Mouse (Mus musculus): ENCODE measurements around the gene Gif. TPM values are rescaled to one million over a fixed set of nuclear protein-coding genes. Genes with fewer than 3 reads are reported as not detected.

Gene Gif
- polyA plus RNA-seq, 2 experiments: 0.03 to 0.13 TPM

- DNase-seq (ENCODE audit: low read depth in 3 of 3, low spot score in 3 of 3) (no peak), ATAC-seq (ENCODE audit: insufficient read depth) (no peak)
- no peaks in the 10 kb centered on the region for H3K9me3 ChIP-seq (ENCODE audit: control insufficient read depth, low read length)
- peaks cover 0 to 4% of the 10 kb centered on the region in 2 experiments; a peak in 1 of 4 replicates for H3K4me1 ChIP-seq (replicated peaks; ENCODE audit: control insufficient read depth in 2 of 2, insufficient read depth in 2 of 2, low read length in 1 of 2)
- no peaks in the 10 kb centered on the region for H3K36me3 ChIP-seq (replicated peaks; ENCODE audit: control insufficient read depth, insufficient read depth, low read depth)
- H3K27ac ChIP-seq: no peak overlapping the region
- 7% methylated on average over 2 of the region's 2 CpGs for WGBS (ENCODE audit: insufficient replicate concordance)
- no peak overlapping the region for H3K4me2 ChIP-seq (ENCODE audit: low read depth)
- no peak overlapping the region for H3K9ac ChIP-seq (replicated peaks)
- H3K27me3 ChIP-seq (ENCODE audit: control insufficient read depth, insufficient read depth, low read length): no peaks in the 10 kb centered on the region
- H3K4me3 ChIP-seq (ENCODE audit: insufficient read depth in 1 of 2, low read depth in 2 of 2, low read length in 2 of 2): no peak overlapping the region
- TF ChIP-seq CTCF (IDR thresholded peaks at IDR 0.05; ENCODE audit: low read depth): no peak
- TF ChIP-seq EP300 (IDR thresholded peaks at IDR 0.05; ENCODE audit: low read depth): no peak
These were observed 59.9 kb downstream of the Gif start for GRCm38 (mm10) chr19:11807251-11807650.

DNA sequence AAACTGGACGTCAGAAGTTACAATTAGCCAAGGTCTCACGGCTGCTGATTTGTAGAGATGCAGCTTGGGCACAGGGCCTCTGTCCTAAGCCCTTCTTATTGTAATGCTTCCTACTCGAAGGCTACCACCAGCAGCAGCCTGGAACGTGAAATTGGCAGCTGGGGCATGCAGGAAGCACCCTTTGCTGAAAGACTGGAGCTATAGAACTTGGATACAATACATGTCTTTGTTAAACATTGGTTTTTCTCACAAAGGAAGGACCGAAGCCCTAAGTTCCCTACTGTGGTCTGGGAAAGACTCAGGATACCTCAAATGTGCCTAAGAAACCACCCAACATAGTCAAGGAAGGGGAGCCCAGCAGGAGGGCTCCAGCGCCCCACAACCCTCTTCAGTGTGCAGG is 60.5 kb downstream of the Gif start:
- Histone ChIP-seq H3K4me3 (ENCODE audit: insufficient read depth in 1 of 2, low read depth in 2 of 2, low read length in 2 of 2) (no peak overlapping the region), H3K9me3 (ENCODE audit: control insufficient read depth, low read length) (no peaks in the 10 kb centered on the region), H3K4me2 (ENCODE audit: low read depth) (no peak overlapping the region), H3K27ac (no peak overlapping the region), H3K4me1 (replicated peaks; ENCODE audit: control insufficient read depth in 2 of 2, insufficient read depth in 2 of 2, low read length in 1 of 2) (peaks cover 0 to 4% of the 10 kb centered on the region in 2 experiments; a peak in 1 of 4 replicates), H3K36me3 (replicated peaks; ENCODE audit: control insufficient read depth, insufficient read depth, low read depth) (no peaks in the 10 kb centered on the region), H3K27me3 (ENCODE audit: control insufficient read depth, insufficient read depth, low read length) (no peaks in the 10 kb centered on the region), H3K9ac (replicated peaks) (no peak overlapping the region)
- no peak for DNase-seq (ENCODE audit: low read depth in 3 of 3, low spot score in 3 of 3)
- 27% methylated on average over 6 of the region's 6 CpGs for WGBS (ENCODE audit: insufficient replicate concordance)
- no peak for ATAC-seq (ENCODE audit: insufficient read depth)
- TF ChIP-seq CTCF (IDR thresholded peaks at IDR 0.05; ENCODE audit: low read depth): no peak
- no peak for TF ChIP-seq EP300 (IDR thresholded peaks at IDR 0.05; ENCODE audit: low read depth)

GRCm38 (mm10) chr19:11808452-11808851 is 61.1 kb downstream of the Gif start:
- no peak overlapping the region for H3K9ac ChIP-seq (replicated peaks)
- H3K4me3 ChIP-seq (ENCODE audit: insufficient read depth in 1 of 2, low read depth in 2 of 2, low read length in 2 of 2): no peak overlapping the region
- H3K4me1 ChIP-seq (replicated peaks; ENCODE audit: control insufficient read depth in 2 of 2, insufficient read depth in 2 of 2, low read length in 1 of 2): peaks cover 0 to 4% of the 10 kb centered on the region in 2 experiments; a peak in 1 of 4 replicates
- no peak for DNase-seq (ENCODE audit: low read depth in 3 of 3, low spot score in 3 of 3)
- no peaks in the 10 kb centered on the region for H3K27me3 ChIP-seq (ENCODE audit: control insufficient read depth, insufficient read depth, low read length)
- H3K36me3 ChIP-seq (replicated peaks; ENCODE audit: control insufficient read depth, insufficient read depth, low read depth): no peaks in the 10 kb centered on the region
- TF ChIP-seq CTCF (IDR thresholded peaks at IDR 0.05; ENCODE audit: low read depth): no peak
- no peak for TF ChIP-seq EP300 (IDR thresholded peaks at IDR 0.05; ENCODE audit: low read depth)
- H3K9me3 ChIP-seq (ENCODE audit: control insufficient read depth, low read length): no peaks in the 10 kb centered on the region
- H3K27ac ChIP-seq: no peak overlapping the region
- no peak for ATAC-seq (ENCODE audit: insufficient read depth)
- H3K4me2 ChIP-seq (ENCODE audit: low read depth): no peak overlapping the region
- 26% methylated on average over 2 of the region's 2 CpGs for WGBS (ENCODE audit: insufficient replicate concordance)

- WGBS (ENCODE audit: insufficient replicate concordance): 25% methylated on average over 5 of the region's 5 CpGs
- Histone ChIP-seq H3K27ac (no peak overlapping the region), H3K4me3 (ENCODE audit: insufficient read depth in 1 of 2, low read depth in 2 of 2, low read length in 2 of 2) (no peak overlapping the region), H3K4me2 (ENCODE audit: low read depth) (no peak overlapping the region), H3K9ac (replicated peaks) (no peak overlapping the region), H3K9me3 (ENCODE audit: control insufficient read depth, low read length) (no peaks in the 10 kb centered on the region), H3K36me3 (replicated peaks; ENCODE audit: control insufficient read depth, insufficient read depth, low read depth) (no peaks in the 10 kb centered on the region), H3K4me1 (replicated peaks; ENCODE audit: control insufficient read depth in 2 of 2, insufficient read depth in 2 of 2, low read length in 1 of 2) (peaks cover 0 to 4% of the 10 kb centered on the region in 2 experiments; a peak in 1 of 4 replicates), H3K27me3 (ENCODE audit: control insufficient read depth, insufficient read depth, low read length) (no peaks in the 10 kb centered on the region)
- ATAC-seq (ENCODE audit: insufficient read depth) (no peak), DNase-seq (ENCODE audit: low read depth in 3 of 3, low spot score in 3 of 3) (no peak)
- TF ChIP-seq EP300 (IDR thresholded peaks at IDR 0.05; ENCODE audit: low read depth): no peak
- no peak for TF ChIP-seq CTCF (IDR thresholded peaks at IDR 0.05; ENCODE audit: low read depth)
These were observed 62.8 kb downstream of the Gif start for GRCm38 (mm10) chr19:11810003-11810758.

DNA sequence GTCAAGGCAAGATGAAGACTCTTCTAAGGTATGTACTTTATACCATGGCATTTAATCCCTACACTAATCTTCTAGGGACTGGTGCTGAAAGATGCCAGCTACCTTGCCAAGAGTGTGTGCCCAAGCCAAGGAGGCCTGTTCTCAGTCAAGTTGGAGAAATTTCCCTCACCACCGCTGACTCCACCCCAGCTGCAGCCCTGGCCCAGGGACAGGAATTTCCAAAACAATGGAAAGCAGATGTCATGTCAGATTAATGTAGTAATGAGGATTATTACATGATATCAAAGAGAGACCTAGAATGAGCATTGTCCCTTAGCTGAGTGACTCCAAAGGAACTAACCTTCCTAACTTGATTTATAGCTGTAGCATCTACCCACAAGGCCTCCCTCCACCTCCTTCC is 63.5 kb downstream of the Gif start:
- Histone ChIP-seq H3K36me3 (replicated peaks; ENCODE audit: control insufficient read depth, insufficient read depth, low read depth) (no peaks in the 10 kb centered on the region), H3K4me3 (ENCODE audit: insufficient read depth in 1 of 2, low read depth in 2 of 2, low read length in 2 of 2) (no peak overlapping the region), H3K27me3 (ENCODE audit: control insufficient read depth, insufficient read depth, low read length) (no peaks in the 10 kb centered on the region), H3K4me2 (ENCODE audit: low read depth) (no peak overlapping the region), H3K9me3 (ENCODE audit: control insufficient read depth, low read length) (no peaks in the 10 kb centered on the region), H3K4me1 (replicated peaks; ENCODE audit: control insufficient read depth in 2 of 2, insufficient read depth in 2 of 2, low read length in 1 of 2) (peaks cover 0 to 4% of the 10 kb centered on the region in 2 experiments; a peak in 1 of 4 replicates), H3K9ac (replicated peaks) (no peak overlapping the region), H3K27ac (no peak overlapping the region)
- WGBS (ENCODE audit: insufficient replicate concordance): 61% methylated on average over 1 of the region's 1 CpGs
- ATAC-seq (ENCODE audit: insufficient read depth) (no peak), DNase-seq (ENCODE audit: low read depth in 3 of 3, low spot score in 3 of 3) (no peak)
- TF ChIP-seq CTCF (IDR thresholded peaks at IDR 0.05; ENCODE audit: low read depth) (no peak), EP300 (IDR thresholded peaks at IDR 0.05; ENCODE audit: low read depth) (no peak)

Measured in liver, embryonic 14.5 days (tissue).